Mouse (Mus musculus) inflammation-experienced regulatory T-cells, adult 6 months (primary cell): ENCODE measurements around the gene Dhh. TPM values are rescaled to one million over a fixed set of nuclear protein-coding genes. Genes with fewer than 3 reads are reported as not detected.

Experiments used
- ATAC-seq: one replicate; pipeline ENCODE4 v1.8.0; 2017
- polyA plus RNA-seq, 3 experiments: library from polyadenylated mRNA; unstranded; fragments of 100-300 nt; shearing (Covaris generic); gene quantifications; one replicate each; pipeline ENCODE4 v1.2.1; 2017

Dhh gene
- polyA plus RNA-seq, 3 experiments from 2014 or later = 0.09 TPM; not detected in 2

DNA sequence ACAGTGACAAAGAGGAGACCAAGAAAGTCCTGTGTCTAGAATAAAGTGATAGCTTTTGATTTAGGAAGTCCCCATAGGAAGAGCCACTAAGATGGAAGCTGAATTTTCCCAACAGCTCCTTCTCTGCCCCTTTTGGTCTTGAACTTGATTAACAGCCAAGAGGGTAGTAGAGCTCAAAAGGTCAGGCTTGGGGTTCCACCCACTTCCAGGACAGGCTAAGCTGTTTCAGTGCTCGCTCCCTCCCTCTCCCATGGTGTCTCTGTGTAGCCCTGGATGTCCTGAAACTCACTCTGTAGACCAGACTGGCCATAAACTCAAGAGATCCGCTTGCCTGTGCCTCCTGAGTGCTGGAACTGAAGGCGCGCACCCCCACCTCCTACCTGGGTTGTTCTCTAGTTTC is 17.7 kb upstream of the Dhh start:
- no peak for ATAC-seq

DNA sequence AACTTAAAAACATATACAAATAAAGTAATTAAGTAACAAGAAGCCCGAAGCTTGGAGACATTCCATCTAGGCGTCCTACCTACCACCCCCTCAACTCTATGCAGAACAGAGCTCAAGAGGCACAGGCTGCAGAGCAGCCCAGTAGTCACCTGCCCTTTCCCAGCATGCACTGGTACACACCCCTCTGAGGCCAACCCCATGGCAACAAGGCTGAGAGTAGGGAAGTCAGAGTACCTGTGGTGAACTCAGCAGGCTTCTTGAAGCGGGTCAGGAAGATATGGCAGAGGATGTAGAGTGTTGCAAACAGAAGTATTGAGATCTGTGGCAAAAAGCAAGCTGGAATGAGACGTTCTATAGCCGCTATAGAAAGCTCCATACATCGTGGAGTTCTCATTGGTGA is 16.6 kb upstream of the Dhh start:
- ATAC-seq = no peak

DNA sequence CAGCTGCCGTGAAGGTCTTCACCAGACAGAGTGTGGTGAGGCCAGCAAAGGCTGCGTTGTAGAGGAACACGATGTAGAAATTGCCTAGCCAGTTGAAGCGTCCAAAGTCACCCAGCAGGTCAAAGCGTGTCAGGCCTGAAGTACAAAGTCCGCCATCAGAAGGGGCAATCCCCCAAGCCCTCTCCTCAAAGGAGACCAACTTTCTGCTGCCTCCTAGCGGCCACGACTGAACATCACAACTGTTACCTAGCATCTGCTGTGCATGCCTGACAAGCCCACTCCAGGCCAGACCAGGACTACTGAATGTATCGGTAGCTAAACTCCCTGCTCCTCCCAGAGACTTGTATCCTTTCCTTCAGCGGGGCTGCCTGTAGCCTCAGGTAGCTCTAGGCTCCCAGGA is 6.4 kb upstream of the Dhh start:
- no peak for ATAC-seq

DNA sequence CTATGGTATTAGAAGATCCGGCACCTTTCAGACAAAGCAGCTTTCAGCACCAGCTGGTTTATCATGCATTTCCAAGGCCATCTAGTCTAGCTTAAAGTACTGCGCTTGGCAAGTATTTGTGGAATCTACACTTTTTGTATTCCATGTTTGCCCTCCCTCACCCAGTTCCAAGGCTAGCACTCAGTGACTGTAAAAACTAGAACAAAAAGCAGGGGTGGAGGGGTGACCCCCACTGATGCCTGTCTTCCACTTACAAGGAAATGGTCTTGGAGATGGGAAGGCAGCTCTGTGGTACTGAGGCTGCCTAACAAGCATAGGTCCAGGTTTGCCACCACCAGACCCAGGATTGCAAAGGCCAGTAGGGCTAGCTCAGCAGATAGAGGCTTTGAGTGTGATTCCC is 4.3 kb upstream of the Dhh start:
- no peak for ATAC-seq

DNA sequence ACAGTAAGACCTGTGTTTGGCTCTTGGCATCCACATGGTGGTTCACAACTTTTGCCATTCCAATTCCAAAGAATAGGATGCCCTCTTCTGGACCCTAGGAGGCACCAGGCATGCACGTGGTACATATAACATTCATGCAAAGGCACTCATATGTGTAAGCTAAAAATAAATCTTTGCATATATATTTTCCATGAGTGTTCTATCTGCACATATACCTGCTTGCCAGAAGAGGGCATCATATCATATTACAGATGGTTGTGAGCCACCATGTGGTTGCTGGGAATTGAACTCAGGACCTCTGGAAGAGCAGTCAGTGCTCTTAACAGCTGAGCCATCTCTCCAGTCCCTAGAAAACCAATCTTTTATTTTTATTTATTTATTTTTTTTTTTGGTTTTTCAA is 3.2 kb upstream of the Dhh start:
- ATAC-seq = no peak

DNA sequence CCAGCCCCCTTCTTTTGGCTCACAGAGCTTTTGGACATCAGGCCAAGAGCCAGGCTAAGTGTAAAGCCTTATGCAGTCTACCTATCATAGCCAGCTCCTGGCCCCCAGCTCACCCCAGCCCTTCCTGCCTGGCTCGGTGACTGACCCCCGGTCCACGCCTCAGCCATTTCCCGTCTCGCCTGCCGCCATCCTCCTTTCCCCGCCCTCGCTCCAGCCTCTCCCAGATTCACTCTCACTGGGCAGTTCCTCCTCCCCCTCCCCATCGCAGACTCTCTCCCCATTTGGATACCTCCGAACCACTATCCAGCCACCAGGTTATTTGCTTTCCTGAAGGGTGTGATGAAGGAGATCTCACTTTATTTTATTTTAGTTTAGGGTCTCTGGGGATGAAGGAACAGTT is 845 bp downstream of the Dhh start:
- no peak for ATAC-seq

DNA sequence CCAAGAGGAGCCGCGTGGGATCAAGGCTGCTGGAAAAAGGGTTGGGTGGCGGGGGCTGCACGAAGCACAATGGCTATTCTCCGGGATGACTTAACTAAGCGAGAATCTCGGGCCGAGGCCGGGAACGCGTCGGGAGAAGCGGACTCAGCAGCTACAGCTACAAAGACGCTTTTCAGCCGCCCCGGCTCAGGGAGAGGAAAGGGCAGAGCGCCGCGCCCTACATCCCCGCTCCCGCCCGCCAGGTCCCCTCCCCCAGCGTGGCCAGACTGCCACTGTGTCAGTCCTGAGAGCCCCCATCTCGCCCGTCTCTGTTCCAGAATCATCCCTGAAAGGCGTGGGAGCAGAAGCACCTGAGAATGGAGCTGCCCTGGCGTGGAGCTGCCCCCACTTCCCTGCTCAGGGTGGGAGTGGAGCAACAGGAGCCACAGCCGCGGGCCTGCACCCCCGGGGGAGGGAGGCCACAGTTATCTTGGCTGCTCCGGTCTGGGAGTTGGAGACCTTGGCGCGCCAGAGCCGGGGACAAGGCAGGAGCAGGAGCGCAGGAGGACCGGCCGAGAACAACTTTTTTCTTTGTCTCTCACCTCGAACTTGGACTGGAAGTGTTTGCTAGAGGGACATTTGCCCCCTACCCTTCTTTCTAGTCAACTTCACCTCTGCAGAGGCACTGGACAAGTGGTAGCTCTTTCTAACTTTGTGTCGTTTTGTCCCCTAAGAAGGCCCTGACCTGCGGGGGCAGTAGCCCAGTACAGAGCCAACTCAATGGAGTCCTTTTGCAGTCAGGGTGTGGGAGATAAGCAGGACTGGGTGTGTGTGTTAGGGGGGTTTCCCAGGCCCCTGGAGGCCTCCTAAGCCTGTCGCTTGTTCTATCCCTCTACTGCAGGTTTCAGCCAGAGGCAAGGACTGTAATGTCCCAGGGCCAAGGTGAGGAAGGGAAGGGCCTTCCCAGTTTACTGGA is 2.4 kb downstream of the Dhh start:
- no peak for ATAC-seq

DNA sequence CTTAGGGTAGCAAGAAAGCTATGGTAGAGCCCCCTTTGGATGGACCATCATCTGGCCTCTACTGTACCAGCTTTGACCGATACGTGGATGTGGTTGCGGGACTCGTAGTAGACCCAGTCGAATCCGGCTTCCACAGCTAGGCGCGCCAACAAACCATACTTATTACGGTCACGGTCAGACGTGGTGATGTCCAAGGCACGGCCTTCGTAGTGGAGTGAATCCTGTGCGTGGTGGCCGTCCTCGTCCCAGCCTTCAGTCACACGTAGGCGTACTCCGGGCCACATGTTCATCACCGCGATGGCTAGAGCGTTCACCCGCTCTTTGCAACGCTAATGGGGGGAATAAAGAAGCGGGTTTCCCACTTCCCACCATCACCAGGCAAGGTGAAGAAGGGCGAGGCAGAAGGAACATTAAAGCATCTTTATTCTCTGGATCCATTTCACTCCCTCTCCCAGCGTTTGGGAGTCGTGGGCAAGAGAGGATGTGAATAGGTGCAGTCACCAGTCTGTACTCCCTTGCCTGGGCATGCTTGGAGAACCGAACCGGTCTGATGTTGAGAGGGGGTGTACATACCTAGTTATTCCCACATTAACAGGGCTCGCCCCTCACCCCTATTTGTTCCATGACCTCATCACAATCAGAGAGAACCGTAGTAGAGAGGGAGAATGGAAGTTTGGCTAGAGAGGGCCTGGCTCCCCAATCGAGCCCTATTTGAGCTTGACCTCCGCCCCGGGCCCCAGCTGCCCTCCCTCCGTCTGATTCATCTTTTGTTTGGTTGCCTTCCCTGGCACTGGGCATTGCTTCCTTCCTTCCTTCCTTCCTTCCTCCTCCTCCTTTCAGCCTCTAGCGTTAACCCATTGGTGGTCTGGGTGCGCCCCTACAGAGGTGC is 3.4 kb downstream of the Dhh start:
- no peak for ATAC-seq

DNA sequence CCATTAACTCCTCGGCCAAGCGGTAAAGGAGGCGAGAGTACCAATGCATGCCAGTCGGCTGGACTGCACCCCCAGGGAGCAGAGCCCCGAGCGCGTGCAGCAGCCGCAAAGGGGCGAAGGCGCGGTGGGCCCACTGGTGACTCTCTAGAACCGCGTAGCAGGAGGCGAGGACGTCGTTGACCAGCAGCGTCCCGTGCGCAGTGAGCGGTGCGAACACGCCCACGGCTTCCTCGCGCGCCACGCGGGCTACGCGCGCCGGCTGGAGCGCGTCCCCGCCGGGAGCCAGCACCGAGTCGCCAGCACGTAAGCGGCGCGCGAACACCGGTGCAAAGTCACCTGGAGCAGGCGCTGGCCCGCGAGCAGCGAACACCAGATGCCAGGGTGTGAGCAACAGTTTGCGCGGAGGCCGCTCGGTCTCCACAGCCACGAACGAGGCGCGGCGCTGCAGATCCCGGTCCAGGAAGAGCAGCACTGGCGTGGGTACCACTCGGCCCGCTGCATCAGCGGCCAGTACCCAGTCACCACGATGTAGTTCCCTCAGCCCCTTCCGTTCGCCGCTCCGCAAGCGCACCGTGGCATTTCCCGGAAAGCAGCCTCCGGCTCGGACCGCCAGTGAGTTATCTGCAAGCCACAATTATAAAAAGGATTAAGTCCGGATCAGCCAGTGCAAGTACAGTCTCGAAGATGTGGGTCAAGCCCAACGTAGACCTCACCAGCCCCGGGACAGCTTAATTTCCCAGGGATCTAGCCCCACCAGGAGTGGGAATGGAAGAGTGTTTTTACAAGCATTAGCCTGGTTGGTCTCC is 4.2 kb downstream of the Dhh start, which contains the start of gene Rhebl1:
Rhebl1 (minus strand) TSS at position 601 of the 806 bp plus-strand sequence.
- peak; percentile 24 for ATAC-seq

DNA sequence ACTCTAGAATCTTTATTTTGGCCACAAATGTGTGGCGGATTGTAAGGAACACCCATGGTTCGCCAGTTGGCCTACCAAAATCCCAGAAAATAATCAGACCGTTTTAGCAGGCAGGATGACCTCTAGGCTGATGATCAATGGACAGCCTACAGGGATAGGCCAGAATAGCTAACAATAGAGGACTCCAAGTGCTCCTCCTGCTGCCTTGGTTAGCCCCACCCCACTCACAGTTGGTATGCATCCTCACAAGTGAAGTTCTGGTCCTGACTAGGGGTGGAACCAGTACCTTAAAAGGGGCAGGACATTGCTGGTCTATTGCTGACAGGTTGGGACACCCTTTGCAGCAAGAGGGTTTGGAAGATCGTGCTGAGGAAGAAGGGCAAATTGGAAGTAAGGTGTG is 5.3 kb downstream of the Dhh start:
- ATAC-seq = no peak

DNA sequence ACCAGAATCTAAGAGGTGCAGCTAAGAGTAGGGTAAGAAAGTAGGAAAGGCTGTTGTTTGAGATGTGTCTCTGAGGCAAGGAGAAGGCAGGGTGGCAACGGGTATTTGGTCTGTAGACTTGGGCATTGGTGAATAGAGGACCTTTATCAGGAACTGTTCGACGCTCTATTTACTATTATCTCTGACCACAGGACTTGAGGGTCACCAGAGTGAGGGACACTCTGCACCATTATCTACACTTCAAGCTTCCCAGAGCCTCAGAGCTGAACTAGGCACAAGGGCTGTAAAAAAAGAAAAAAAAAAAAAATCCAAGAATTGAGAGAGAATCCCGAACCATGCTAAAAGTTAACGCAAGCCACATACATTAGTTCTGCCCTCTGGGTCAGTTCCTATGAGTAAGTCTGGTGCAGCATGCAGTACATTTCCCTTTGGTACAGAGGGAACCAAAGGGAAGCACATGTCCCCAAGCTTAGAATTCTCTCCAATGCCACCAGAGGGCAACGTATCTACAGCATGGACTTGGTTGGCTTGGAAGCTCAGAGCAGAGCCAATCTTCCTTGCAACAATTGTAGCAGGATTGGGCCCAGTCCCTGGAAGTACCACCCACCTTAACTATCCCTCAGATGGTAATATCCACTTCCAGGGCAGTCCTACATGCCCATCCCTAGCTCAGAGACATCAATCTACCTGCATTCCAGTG is 6.3 kb downstream of the Dhh start:
- ATAC-seq = peak; percentile 79

DNA sequence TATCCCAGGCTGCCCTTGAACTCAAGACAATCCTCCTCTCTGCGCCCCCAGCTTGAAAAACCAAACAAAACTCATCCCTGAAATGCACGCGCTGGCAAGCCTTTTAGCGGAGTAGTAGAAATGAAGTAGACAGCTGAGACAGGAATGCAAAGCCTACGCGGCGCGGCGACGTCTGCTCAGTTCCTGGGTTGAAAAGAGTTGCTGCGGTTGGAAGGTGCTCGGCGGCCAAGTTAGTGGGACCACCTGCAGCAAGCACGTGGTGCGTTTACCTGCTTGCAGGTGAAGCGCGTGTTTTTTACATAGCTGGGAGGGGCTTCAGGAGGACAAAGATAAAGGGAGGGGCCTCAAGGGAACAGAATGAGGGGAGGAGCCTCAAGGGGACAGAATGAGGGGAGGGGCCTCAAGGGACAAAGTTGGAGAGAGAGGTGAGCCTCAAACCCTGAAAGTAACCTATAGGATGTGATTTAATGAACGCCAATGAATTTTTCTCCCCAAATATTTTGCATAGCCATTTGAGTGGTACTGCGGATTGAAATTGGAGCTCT is 7.1 kb downstream of the Dhh start:
- ATAC-seq = no peak

DNA sequence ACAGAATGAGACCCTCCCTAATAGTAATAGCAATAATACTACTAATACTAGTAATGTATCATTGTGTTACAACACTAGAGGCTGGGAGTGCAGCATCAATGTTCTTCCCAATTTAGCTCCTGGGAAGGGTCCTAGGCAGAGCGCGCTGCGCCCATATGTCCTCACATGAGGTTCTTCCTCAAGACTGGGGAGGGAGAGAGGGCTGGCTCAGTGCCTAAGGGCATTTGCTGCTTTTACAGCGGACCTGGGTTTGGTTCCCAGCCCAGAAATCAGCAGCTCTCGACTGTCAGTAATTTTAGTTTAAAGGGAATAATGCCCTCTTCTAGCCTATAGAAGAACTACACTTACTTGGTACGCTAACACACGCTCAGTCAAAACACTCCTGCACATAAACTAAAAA is 10.8 kb downstream of the Dhh start:
- ATAC-seq = no peak

DNA sequence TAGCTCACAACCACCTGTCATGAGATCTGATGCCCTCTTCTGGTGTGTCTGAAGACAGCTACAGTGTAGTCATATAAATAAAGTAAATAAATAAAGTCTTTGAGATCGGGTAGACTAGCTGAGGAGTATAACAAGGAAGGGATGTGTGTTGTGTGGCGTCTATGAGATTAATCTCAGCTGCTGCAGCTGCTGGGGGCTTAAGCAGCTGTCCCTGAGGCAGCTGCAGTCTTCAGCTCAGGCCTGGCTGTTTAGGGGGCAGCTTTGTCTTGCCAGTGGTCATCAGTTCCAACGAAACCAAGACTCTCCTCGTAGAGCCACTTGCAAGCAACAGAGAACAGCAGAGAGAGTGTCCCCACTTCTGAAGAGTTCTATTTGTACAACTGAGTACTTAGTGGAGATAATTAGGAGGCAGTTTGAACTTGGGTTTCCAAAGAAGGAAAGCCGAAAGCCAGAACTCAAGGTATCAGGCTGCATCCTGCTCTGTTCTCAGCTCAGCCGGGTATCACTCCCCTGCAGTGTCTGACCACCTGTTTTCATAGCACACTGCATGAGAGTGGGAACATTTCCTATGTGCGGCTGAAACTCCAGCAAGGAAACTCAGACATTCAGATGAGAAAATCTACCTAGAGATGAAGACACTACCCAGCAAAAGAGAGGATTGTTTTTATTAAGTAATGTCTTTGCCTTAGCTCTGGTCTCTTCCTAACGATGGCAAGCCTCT is 11.5 kb downstream of the Dhh start:
- no peak for ATAC-seq

DNA sequence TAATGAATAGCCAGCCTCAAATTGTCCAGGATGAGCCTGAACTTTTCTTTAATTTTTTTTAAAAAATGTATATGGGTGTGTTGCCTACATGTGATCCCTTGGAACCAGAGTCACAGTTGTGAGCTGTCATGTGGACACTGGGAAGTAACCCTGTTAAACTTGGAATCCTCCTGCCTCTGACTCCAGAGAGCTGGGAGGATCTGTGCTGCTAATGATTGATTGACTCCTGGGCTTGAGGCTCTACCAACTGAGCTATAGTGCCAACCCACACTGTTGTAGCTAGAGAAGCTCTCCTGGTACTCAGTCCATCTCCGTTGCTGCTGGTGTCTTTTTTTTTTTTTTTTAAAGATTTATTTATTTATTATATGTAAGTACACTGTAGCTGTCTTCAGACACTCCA is 14.2 kb downstream of the Dhh start:
- ATAC-seq = no peak

DNA sequence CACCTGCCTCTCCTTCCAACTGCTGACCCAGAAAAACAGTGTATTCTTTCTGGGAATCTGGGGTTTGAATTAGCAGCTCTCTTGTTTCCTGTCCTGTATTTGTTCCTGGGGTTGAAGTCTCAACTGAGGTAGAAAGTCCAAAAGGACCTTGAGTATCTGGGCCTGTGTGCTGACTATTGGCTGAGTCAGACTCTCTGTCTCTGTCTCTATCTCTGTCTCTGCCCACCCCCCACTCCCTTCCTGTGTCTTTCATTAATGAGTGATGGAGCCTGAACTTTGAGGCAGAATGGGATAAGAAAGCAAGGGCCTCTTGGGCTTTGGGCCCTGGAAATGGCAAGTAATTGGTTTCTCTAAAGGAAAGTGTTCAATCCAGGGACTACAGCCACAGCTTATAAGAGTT is 14.7 kb downstream of the Dhh start:
- no peak for ATAC-seq

DNA sequence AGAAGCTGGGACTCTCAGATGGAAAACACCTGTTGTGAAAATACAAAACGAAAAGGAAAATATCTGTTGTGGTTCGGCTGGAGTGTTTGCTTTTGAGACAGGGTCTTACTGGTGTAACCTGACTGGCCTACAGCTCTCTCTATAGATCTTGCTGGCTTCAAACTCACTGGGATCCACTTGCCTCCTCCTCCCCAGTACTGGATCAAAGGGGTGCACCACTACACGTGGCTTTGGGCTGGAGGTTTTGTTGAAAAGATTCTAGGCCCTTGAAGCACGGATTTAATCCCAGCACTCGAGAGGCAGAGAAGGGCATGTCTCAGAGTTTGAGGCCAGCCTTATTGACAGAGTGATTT is 16.7 kb downstream of the Dhh start:
- ATAC-seq = no peak

DNA sequence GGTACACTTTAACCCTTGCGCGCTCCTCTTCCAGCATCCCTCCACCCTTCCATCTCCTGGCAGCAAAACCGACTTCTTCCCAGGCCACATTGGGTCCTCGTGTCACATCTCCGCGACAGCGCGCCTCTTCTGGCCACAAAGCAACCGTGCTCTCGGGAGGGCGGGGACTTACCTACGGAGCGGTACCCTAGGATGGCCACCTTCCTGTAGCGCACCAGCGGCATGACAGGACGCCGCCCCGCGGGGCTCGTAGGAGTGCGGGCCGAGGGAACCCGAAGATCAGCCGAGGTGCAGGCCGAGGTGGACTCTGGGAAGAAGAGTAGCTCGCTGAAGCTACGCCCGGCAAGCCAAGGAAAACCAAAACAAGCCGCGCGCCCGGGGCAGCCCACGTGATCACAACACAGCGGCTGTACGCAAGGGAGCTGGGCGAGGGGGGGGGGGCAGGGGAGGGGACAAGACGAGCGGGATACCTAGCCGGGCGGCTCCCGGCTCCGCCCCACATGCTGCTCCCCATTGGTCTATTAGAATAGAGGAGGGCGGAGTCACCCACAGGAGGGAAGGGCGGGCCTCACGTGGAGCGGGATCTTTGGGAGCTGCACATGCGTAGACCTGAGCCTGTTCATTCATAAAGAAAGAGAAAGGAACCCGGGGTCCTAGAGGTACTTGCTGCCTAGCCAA is 17.2 kb downstream of the Dhh start:
- ATAC-seq = peak; percentile 85

DNA sequence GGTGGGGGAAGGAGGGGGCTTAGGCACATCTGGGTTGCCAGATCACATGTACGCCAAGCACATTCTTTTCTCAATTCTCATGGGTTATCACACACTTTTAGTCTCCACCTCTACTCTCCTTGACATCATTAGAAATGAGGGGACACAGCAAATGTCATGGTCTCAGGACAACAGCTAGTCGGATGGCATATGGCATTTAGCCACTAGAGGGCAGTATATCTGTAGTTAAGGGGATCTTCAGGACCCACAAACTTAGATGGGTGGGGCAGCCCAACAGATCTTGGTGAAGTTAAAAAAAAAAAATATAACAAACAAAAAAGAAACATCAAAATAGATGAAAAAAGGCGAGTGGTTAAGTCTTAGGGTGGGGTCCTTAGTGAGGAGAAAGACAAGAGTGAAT is 21.0 kb downstream of the Dhh start:
- no peak for ATAC-seq
